Mouse (Mus musculus) kidney, adult 2 months (tissue): Measurements from ENCODE around the gene Ppm1n.

Experiments
- CTCF ChIP-seq: fragments of 200-500 bp; conservative IDR thresholded peaks from 2 replicates; pipeline ENCODE4 v1.5.1; 2011; ENCODE audit warnings: low read depth, mild to moderate bottlenecking, control low read depth, low read length, moderate library complexity, mixed read lengths; ENCODE audit not compliant: insufficient read depth, insufficient read length
- POLR2A ChIP-seq: fragments of 200-500 bp; IDR thresholded peaks from one replicate; pipeline ENCODE4 v1.6.1; 2011; ENCODE audit warnings: low read depth, low read length, control low read depth

- TF ChIP-seq POLR2A (no peak), CTCF (no peak)
These were observed 39.9 kb downstream of the Ppm1n start for GRCm38 (mm10) chr7:19239986-19240385.
